Mouse (Mus musculus): ENCODE measurements at regions not wholly inside any gene's neighbourhood (a gene's known extent, or its start where the extent isn't known, plus 50 kb on each side); places are given as distances from the start of the nearest gene placed in this dataset.

DNA sequence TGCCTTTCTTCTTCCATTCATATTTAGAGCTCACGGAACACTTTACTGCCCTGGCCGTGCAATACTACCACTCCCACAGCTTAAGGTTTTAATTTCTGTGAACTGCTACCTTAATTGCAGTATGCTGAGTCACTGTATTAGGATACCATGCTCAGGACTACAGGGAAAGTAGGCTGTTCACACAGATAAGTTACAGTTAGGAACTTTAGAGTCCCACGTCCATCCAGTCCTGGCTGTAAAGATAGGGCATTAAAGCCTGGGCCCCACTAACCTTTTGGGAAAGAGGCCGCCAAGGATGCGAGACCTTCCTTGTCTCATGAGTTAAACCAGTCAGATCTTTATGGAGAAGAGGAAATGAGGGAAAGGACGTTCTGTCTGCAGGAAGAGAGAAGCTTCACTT is 574.6 kb downstream of the Stpg2 start:
- in situ Hi-C loops (cut with MboI, MseI): no loop called here

- in situ Hi-C loops (cut with MboI, MseI): no loop called here
Measured at GRCm38 (mm10) chr3:139783406-139783805, 577.9 kb downstream of the Stpg2 start.

DNA sequence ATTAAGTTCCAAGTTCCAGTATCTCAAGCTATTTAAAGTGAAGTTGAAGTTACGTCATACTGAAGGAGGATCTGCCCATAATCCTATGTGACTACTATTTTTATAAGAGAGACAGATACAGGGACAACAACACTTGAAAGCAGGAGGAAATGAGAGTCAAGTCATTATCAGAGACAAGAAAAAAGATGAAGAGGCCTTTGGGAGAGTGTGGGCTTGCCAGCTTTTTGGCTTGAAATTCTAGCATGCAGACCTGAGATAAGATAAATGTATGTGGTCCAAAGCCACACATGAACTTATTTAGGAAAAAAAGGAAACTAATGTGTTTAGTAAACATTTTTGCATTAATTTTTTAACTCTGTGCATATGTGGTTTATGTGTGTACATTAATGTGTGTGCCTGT is 581.0 kb downstream of the Stpg2 start:
- in situ Hi-C loops (cut with MboI, MseI): no loop called here

- in situ Hi-C loops (cut with MboI, MseI): no loop called here
Measured at GRCm38 (mm10) chr3:139788854-139789253, 583.4 kb downstream of the Stpg2 start.

GRCm38 (mm10) chr3:139796685-139797084 is 591.2 kb downstream of the Stpg2 start:
- in situ Hi-C loops (cut with MboI, MseI): no loop called here

- in situ Hi-C loops (cut with MboI, MseI): no loop called here
Measured at GRCm38 (mm10) chr3:139799059-139799458, 593.6 kb downstream of the Stpg2 start.

- in situ Hi-C loops (cut with MboI, MseI): no loop called here
Measured at GRCm38 (mm10) chr3:139802716-139803710, 597.5 kb downstream of the Stpg2 start.

GRCm38 (mm10) chr3:139828014-139828413 is 622.5 kb downstream of the Stpg2 start:
- in situ Hi-C loops (cut with MboI, MseI): no loop called here

DNA sequence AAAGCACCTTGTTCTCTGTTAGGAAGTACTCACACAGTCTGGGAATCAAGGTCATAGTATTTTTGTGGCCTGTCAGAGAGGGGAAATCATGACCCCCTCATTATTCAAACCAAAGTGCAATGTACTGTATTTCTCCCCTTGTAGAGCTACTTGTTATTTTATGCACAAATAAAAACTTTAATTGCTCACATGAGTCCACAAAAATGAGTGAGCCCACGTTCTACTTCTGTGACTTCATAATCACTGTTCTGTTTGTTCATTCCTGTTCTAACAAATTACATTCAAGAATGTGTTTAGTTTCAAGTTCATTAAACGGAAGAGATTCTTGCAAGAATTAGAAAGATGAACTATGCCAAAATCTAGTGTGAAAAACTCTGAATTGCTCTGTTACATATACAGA is 623.1 kb downstream of the Stpg2 start:
- in situ Hi-C loops (cut with MboI, MseI): no loop called here

GRCm38 (mm10) chr3:139832599-139832998 is 627.1 kb downstream of the Stpg2 start:
- in situ Hi-C loops (cut with MboI, MseI): no loop called here

DNA sequence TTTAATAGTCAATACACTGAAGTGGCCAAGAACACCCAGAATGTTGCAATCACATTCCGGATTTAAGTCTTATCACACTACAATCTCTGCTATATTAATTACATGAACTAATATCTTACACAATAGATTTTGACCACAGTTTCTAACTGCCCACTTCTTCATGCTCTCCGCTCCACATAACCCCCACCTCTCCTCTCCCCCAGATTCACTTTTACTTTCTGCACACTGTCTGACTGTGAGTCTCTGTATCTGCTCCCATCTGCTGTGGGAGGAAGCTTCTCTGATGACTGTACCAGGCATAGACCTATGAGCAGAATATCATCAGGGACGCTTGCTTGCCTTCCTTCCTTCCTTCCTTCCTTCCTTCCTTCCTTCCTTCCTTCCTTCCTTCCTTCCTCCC is 636.5 kb downstream of the Stpg2 start:
- in situ Hi-C loops (cut with MboI, MseI): no loop called here

- in situ Hi-C loops (cut with MboI, MseI): no loop called here
Measured at GRCm38 (mm10) chr3:139842988-139843605, 637.6 kb downstream of the Stpg2 start.

DNA sequence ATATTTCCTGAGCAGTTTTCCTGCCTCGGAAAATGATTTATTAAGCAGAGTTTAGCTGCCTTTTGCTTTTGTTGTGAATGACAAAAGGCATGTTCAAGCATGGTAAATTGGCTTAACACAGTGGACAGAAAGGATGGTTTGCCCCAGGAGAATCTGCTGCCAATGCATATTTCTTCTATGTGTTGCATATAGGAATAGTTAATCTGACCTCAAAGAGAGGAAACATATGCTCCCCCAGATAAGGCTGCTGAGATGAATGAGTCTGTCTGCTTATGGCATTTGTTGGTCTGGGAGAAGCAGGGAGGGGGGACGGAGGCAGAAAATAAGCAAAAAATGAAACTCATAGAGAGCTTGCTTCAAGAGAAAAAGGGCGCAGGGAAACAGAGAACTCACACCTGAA is 638.9 kb downstream of the Stpg2 start:
- in situ Hi-C loops (cut with MboI, MseI): no loop called here

- in situ Hi-C loops (cut with MboI, MseI): no loop called here
Measured at GRCm38 (mm10) chr3:139847826-139848225, 642.3 kb downstream of the Stpg2 start.

- in situ Hi-C loops (cut with MboI, MseI): no loop called here
Measured at GRCm38 (mm10) chr3:139859966-139860635, 654.6 kb downstream of the Stpg2 start.

DNA sequence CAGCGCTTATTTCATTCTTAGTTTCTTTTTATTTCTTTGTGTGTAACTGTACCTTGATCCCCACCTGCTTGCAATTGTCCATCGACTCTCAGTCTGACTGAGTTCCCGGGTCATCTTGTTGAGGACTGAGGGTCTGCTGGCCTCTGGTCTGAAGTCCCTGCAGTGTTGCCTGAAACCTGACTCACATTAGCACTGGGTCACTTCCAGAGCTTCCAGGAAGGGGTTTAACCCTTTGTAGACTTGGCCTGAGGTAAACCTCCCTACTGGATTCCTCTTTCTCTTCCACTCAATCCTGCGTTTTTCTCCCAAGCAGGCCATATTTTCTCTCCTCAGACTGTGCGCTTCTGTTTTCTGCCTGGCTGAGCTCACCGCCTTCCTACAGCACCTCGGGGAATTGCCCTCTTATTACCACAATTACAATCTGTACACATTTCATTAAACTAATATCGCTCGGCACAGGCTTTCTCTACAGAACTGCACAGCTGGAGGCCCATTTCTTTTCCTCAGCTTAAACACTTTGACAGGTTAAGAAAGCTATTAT is 655.4 kb downstream of the Stpg2 start:
- in situ Hi-C loops (cut with MboI, MseI): no loop called here

- in situ Hi-C loops (cut with MboI, MseI): no loop called here
Measured at GRCm38 (mm10) chr3:139866329-139866728, 660.8 kb downstream of the Stpg2 start.

- in situ Hi-C loops (cut with MboI, MseI): no loop called here
Measured at GRCm38 (mm10) chr3:139867030-139867429, 661.5 kb downstream of the Stpg2 start.

- in situ Hi-C loops (cut with MboI, MseI): no loop called here
Measured at GRCm38 (mm10) chr3:139867499-139867898, 662.0 kb downstream of the Stpg2 start.

DNA sequence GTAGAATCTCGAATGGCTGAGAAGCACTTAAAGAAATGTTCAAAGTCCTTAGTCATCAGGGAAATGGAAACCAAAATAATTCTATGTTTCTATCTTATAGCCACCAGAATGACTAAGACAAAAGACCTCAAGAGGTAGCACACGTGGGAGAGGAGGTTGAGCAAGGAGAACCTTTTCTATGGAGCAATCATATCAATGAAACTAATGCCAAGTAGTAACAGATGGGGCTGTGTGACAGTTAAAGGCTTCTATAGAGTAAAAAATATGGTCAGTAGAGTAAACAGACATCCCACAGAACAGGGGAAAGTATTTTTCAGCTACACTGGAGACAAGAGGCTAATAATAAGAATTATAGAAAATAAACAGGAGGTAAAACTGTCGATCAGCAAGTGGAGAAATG is 664.3 kb downstream of the Stpg2 start:
- in situ Hi-C loops (cut with MboI, MseI): no loop called here

- in situ Hi-C loops (cut with MboI, MseI): no loop called here
Measured at GRCm38 (mm10) chr3:139885942-139886860, 680.7 kb downstream of the Stpg2 start.
